ENCODE assay signal across 9 mouse cellular contexts in the genomic region with DNA sequence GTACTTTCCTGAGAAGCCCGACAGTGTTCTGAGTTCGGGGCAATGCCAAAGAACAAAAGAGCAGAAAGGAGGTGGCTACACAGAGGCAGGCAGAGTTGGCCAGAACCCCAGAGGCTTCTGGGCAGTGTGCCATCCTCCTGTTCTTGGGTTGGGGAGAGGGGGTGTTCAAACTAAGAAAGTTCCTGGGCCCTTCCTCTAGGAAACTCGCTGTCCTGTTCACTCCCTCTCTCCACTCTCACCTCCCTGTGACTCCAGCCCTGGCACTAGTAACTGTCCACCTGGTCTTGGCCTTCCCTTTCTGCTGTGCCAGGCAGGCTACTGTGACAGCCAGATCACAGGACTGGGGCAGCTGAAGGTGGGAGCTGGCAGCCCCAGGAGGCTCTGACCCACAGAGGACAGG. TPM values are rescaled to one million over a fixed set of nuclear protein-coding genes. Genes with fewer than 3 reads are reported as not detected.
A peak's percentile ranks its signal among the peaks of the same experiment; 100 is the strongest.
DNase-seq lines count a peak whose midpoint lies in the region; ATAC-seq lines count a peak whose summit lies in the region.
"Had no signal": no experiment of that assay in that cellular context is flagged by ENCODE, and none has a peak within 500 bp of the region (broad histone marks: within the 10 kb centered on the region; RNA-seq: fewer than 3 reads in every experiment).

No protein-coding gene starts in this region.

- H3K9me3 ChIP-seq in hindbrain, embryonic 10.5 days = no peaks in the 10 kb centered on the region
- 0 out of 2 replicates have a peak, but pooled peaks cover 3% of the 10 kb centered on the region for H3K9me3 ChIP-seq in hindbrain, embryonic 12.5 days (replicated peaks)
- H3K9me3 ChIP-seq in hindbrain, embryonic 16.5 days (ENCODE audit: control insufficient read depth, low read length) = no peaks in the 10 kb centered on the region
- H3K9me3 ChIP-seq in neural tube, embryonic 15.5 days (replicated peaks) = no peaks in the 10 kb centered on the region
- H3K9me3 ChIP-seq: liver, embryonic 15.5 days had no signal

- peaks cover 6% of the 10 kb centered on the region; the same call in 1 of the 2 replicates for H3K4me1 ChIP-seq in hindbrain, embryonic 10.5 days (replicated peaks)
- 0 out of 2 replicates have a peak, but pooled peaks cover 2% of the 10 kb centered on the region for H3K4me1 ChIP-seq in hindbrain, embryonic 12.5 days
- peaks cover 2% of the 10 kb centered on the region for H3K4me1 ChIP-seq in hindbrain, embryonic 16.5 days (ENCODE audit: control insufficient read depth, insufficient read depth, low read depth, low read length)
- H3K4me1 ChIP-seq in neural tube, embryonic 15.5 days = peaks cover 7% of the 10 kb centered on the region
- H3K4me1 ChIP-seq: liver, embryonic 15.5 days had no signal

- peaks cover 68% of the 10 kb centered on the region for H3K27me3 ChIP-seq in hindbrain, embryonic 10.5 days (ENCODE audit: insufficient read depth, poor library complexity, severe bottlenecking)
- peaks cover 27% of the 10 kb centered on the region for H3K27me3 ChIP-seq in hindbrain, embryonic 12.5 days
- no peaks in the 10 kb centered on the region; the same call in 1 of the 2 replicates for H3K27me3 ChIP-seq in hindbrain, embryonic 16.5 days (replicated peaks; ENCODE audit: control insufficient read depth, insufficient read depth, low read length)
- H3K27me3 ChIP-seq in neural tube, embryonic 15.5 days (replicated peaks) = peaks cover 19% of the 10 kb centered on the region

- no peak overlapping the region for H3K4me2 ChIP-seq in hindbrain, embryonic 12.5 days (replicated peaks)
- H3K4me2 ChIP-seq in hindbrain, embryonic 16.5 days (ENCODE audit: low read length) = no peak overlapping the region; the same call in 1 of the 2 replicates
- peak overlapping the region; percentile 85; the same call in 1 of the 2 replicates for H3K4me2 ChIP-seq in neural tube, embryonic 15.5 days
- H3K4me2 ChIP-seq: liver, embryonic 15.5 days had no signal

- no peak for DNase-seq in hindbrain, embryonic 10.5 days (ENCODE audit: low spot score)
- DNase-seq in NIH3T3 (ENCODE audit: low read depth) = peak; percentile 64
- DNase-seq in cerebellum, postnatal 25 days = peak; percentile 50 to 64
- no peak for DNase-seq in spleen, postnatal 36 days (ENCODE audit: low spot score in 2 of 2)
- no peak for DNase-seq in testis, postnatal 10 days (ENCODE audit: low spot score)

- peak overlapping the region; percentile 58; the same call in 1 of the 2 replicates for H3K4me3 ChIP-seq in hindbrain, embryonic 10.5 days
- no peak overlapping the region for H3K4me3 ChIP-seq in hindbrain, embryonic 12.5 days
- H3K4me3 ChIP-seq in hindbrain, embryonic 16.5 days (ENCODE audit: low read length) = no peak overlapping the region
- H3K4me3 ChIP-seq in neural tube, embryonic 15.5 days (replicated peaks) = no peak overlapping the region
- H3K4me3 ChIP-seq: liver, embryonic 15.5 days had no signal

- H3K9ac ChIP-seq in hindbrain, embryonic 12.5 days = no peak overlapping the region
- H3K9ac ChIP-seq in hindbrain, embryonic 16.5 days (ENCODE audit: low read depth, low read length) = no peak overlapping the region
- no peak overlapping the region for H3K9ac ChIP-seq in neural tube, embryonic 15.5 days (replicated peaks)
- H3K9ac ChIP-seq: liver, embryonic 15.5 days had no signal

- H3K27ac ChIP-seq in hindbrain, embryonic 10.5 days = no peak overlapping the region
- H3K27ac ChIP-seq in hindbrain, embryonic 12.5 days = no peak overlapping the region
- no peak overlapping the region for H3K27ac ChIP-seq in hindbrain, embryonic 16.5 days (ENCODE audit: low read depth, low read length)
- H3K27ac ChIP-seq in neural tube, embryonic 15.5 days (replicated peaks) = no peak overlapping the region
- H3K27ac ChIP-seq: liver, embryonic 15.5 days had no signal

- H3K36me3 ChIP-seq in hindbrain, embryonic 10.5 days = no peaks in the 10 kb centered on the region
- H3K36me3 ChIP-seq in hindbrain, embryonic 12.5 days = no peaks in the 10 kb centered on the region
- no peaks in the 10 kb centered on the region for H3K36me3 ChIP-seq in hindbrain, embryonic 16.5 days (ENCODE audit: control insufficient read depth, insufficient read depth, low read length)
- no peaks in the 10 kb centered on the region for H3K36me3 ChIP-seq in neural tube, embryonic 15.5 days
- H3K36me3 ChIP-seq: liver, embryonic 15.5 days had no signal

- no peak for ATAC-seq in hindbrain, embryonic 12.5 days (ENCODE audit: low FRiP score)
- peak; percentile 57 for ATAC-seq in hindbrain, embryonic 16.5 days
- no peak for ATAC-seq in neural tube, embryonic 15.5 days (ENCODE audit: low FRiP score)

- 66% methylated on average over 3 of the region's 3 CpGs for WGBS in hindbrain, embryonic 10.5 days
- 60% methylated on average over 3 of the region's 3 CpGs for WGBS in hindbrain, embryonic 12.5 days
- 56% methylated on average over 3 of the region's 3 CpGs for WGBS in hindbrain, embryonic 16.5 days
- WGBS in neural tube, embryonic 15.5 days = 52% methylated on average over 3 of the region's 3 CpGs

RNA-seq across cellular contexts. Expression of a gene that starts 1.6 kb away (rescaled TPM):
- 3.7 and 3.8 TPM in 2 replicates for polyA plus RNA-seq in hindbrain, embryonic 10.5 days (2016; fragmentation: Nextera tagmentation; extraction: Ambion mirVana)
- 4.4 and 4.6 TPM in 2 replicates for polyA plus RNA-seq in hindbrain, embryonic 12.5 days (2016; fragmentation: Nextera tagmentation; extraction: Ambion mirVana)
- 4.7 and 5.0 TPM in 2 replicates for polyA plus RNA-seq in hindbrain, embryonic 16.5 days (2015; fragmentation: Nextera tagmentation; extraction: Ambion mirVana)
- 2.6 and 3.6 TPM in 2 replicates for polyA plus RNA-seq in neural tube, embryonic 15.5 days (2015; fragmentation: Nextera tagmentation; extraction: Ambion mirVana)

Comparison
In these comparisons a context has a peak if more than half of its experiments do, and no peak if none do; other contexts are left out.
1. DNase-seq: peak in NIH3T3 (single experiment) and cerebellum, postnatal 25 days (2 of 2); none in hindbrain, embryonic 10.5 days (single experiment), spleen, postnatal 36 days (0 of 2) and testis, postnatal 10 days (single experiment).